Mouse (Mus musculus) heart, adult 2 months (tissue): ENCODE measurements around the gene Tgif1. TPM values are rescaled to one million over a fixed set of nuclear protein-coding genes. Genes with fewer than 3 reads are reported as not detected.

Source experiments
- DNase-seq, 2 experiments: peaks; one replicate each; pipeline ENCODE4 v3.0.0; 2021
- H3K27ac ChIP-seq: fragments of 200-600 bp; 2 replicates; pipeline ENCODE4 v1.8.1; 2022
- H3K27me3 ChIP-seq: fragments of 200-500 bp; 2 replicates; pipeline ENCODE4 v1.6.1; 2012; ENCODE audit warnings: mild to moderate bottlenecking, low read length, inconsistent platforms, mixed read lengths; ENCODE audit not compliant: control insufficient read depth, insufficient read depth
- H3K36me3 ChIP-seq: fragments of 200-500 bp; 2 replicates; pipeline ENCODE4 v1.6.1; 2012; ENCODE audit warnings: low read length, inconsistent platforms; ENCODE audit not compliant: control insufficient read depth, insufficient read depth
- H3K4me1 ChIP-seq: fragments of 200-500 bp; 2 replicates; pipeline ENCODE4 v1.6.1; 2011; ENCODE audit warnings: low read length; ENCODE audit not compliant: control insufficient read depth, insufficient read depth
- H3K4me3 ChIP-seq: fragments of 200-600 bp; 2 replicates; pipeline ENCODE4 v1.8.1; 2022
- H3K79me2 ChIP-seq: fragments of 200-500 bp; replicated peaks from 2 replicates; pipeline ENCODE4 v1.6.1; 2012; ENCODE audit warnings: mild to moderate bottlenecking, inconsistent platforms, low read length, moderate library complexity, mixed read lengths; ENCODE audit not compliant: control insufficient read depth, insufficient read depth
- H3K9ac ChIP-seq: fragments of 200-500 bp; 2 replicates; pipeline ENCODE4 v1.6.1; 2012; ENCODE audit warnings: low read depth, mild to moderate bottlenecking, control low read depth, inconsistent platforms, low read length, mixed read lengths
- CTCF ChIP-seq: fragments of 200-600 bp; IDR thresholded peaks from 2 replicates; pipeline ENCODE4 v1.8.1; 2022; ENCODE audit warnings: antibody characterized with exemption, mild to moderate bottlenecking, moderate library complexity
- EP300 ChIP-seq: fragments of 200-500 bp; IDR thresholded peaks from 2 replicates; pipeline ENCODE4 v1.6.1; 2011; ENCODE audit warnings: low read depth, low read length, control low read depth; ENCODE audit not compliant: insufficient read depth
- POLR2A ChIP-seq: fragments of 200-500 bp; IDR thresholded peaks from 2 replicates; pipeline ENCODE4 v1.6.1; 2011; ENCODE audit warnings: mild to moderate bottlenecking, low read depth, low read length, control low read depth; ENCODE audit not compliant: insufficient read depth
- WGBS: fragments of 180-500 bp; shearing (Covaris S2); methylation state at CpG from one replicate; pipeline ENCODE4 v1.1.7; 2018; 5-methylcytosine and 5-hydroxymethylcytosine counted together
- intact Hi-C: fragments of 180-260 bp; cut with DNase I; formaldehyde crosslinking; loops from one replicate; pipeline ENCODE4 v1.15.1; 2025
- microRNA-seq, 2 experiments: library from miRNA; unstranded; fragments of <30 nt; microRNA quantifications; one replicate each; pipeline ENCODE4 v1.2.0; 2021
- polyA plus RNA-seq: library from polyadenylated mRNA; depleted of rRNA; stranded (reverse); fragments of >200 nt; gene quantifications from 2 replicates; pipeline ENCODE4 v1.2.3, GENCODE M21; 2012; rRNA removed
- total RNA-seq, 2 experiments: library from RNA; stranded (reverse); gene quantifications; 2 replicates each; pipeline ENCODE4 v1.2.3; 2021

Tgif1 gene
- total and polyA plus RNA-seq, 3 experiments, result 3.0 to 8.6 (median 4.0) TPM

DNA sequence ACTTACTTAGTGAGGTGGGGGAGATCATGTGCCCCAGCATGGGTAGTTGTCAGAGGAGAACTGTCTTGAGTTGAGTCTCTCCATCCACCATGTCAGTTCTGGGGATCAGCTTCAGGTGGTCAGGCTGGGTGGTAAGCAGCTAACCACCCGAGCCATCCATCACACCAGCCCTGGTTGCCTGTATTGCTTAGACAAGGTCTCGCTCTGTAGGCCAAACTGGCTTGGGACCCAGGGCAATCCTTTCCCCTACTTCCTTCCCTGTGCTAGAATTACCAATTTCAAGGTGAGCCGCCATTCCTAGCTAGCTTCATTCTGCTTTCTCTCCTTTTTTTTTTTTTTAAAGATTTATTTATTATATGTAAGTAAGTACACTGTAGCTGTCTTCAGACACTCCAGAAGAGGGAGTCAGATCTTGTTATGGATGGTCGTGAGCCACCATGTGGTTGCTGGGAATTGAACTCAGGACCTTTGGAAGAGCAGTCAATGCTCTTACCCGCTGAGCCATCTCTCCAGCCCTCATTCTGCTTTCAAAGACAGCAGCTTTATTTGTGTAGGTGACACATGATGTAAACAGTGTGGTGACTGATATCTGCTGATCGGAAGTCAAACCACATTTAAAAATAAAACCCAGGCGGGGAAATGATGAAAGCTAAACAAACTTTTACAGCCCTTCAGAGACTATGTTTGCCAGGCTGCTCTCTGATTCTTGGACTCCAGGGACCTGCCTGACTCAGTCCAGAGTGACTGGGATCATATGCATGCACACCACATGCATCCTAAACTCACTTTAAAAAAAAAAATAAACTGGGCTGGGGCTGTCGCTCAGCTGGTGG is 56.2 kb downstream of the Tgif1 start:
- no peak overlapping the region for H3K4me3 ChIP-seq
- no peaks in the 10 kb centered on the region for H3K36me3 ChIP-seq
- WGBS, result 69% methylated on average over 8 of the region's 8 CpGs
- no peaks in the 10 kb centered on the region for H3K27me3 ChIP-seq
- peaks cover 3% of the 10 kb centered on the region; the same call in 1 of the 2 replicates for H3K4me1 ChIP-seq
- H3K79me2 ChIP-seq, result no peaks in the 10 kb centered on the region
- H3K9ac ChIP-seq, result no peak overlapping the region
- no peak for TF ChIP-seq CTCF
- TF ChIP-seq EP300, result no peak
- TF ChIP-seq POLR2A, result no peak
- H3K27ac ChIP-seq, result no peak overlapping the region
- DNase-seq, result no peak
- intact Hi-C loops, result no loop called here

DNA sequence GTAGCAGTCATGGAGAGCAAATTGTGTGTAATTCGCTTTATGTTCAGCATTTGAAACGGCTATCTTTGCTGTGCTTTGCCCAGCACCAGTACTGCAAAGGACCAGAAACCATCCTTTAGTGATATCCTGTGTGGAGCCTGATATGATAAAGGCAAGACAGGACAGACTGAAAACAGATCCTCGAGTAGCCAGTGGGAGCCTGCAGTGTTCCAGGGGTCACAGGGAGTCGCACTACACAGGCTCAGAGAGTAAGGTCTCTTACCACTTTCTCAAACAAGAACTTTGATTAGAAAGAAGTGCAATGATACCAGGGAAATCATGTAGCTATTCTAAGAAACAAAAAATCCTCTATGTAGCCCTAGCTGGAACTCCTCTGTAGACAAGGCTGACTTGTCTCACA is 58.1 kb downstream of the Tgif1 start:
- 50% methylated on average over 4 of the region's 4 CpGs for WGBS
- no peak overlapping the region for H3K27ac ChIP-seq
- TF ChIP-seq POLR2A (no peak), EP300 (no peak), CTCF (no peak)
- intact Hi-C loops, result no loop called here
- peaks cover 3% of the 10 kb centered on the region; the same call in 1 of the 2 replicates for H3K4me1 ChIP-seq
- H3K4me3 ChIP-seq, result no peak overlapping the region
- H3K27me3 ChIP-seq, result no peaks in the 10 kb centered on the region
- no peaks in the 10 kb centered on the region for H3K36me3 ChIP-seq
- DNase-seq, result no peak
- no peaks in the 10 kb centered on the region for H3K79me2 ChIP-seq
- H3K9ac ChIP-seq, result no peak overlapping the region

DNA sequence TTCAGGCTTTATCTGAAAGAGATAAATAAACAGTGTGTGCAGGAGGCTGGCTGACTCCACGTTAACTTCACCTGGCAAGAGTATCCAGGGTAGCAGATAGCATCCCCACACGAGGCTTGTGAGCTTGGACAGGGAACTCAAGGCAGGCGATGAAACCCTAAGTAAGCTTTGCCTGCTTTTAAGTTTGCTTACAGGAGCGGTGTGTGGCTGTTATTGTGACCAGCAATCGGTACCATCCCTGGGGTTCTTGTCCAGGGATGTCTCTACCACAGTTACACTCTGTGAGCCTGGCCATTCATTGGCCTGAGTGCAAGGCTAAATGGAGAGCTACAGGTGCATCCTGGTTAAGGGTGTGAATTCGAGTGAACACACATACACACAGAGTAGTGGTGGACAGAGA is 58.6 kb downstream of the Tgif1 start:
- H3K9ac ChIP-seq, result no peak overlapping the region
- H3K27me3 ChIP-seq, result no peaks in the 10 kb centered on the region
- 27% methylated on average over 6 of the region's 6 CpGs for WGBS
- H3K79me2 ChIP-seq, result no peaks in the 10 kb centered on the region
- no peaks in the 10 kb centered on the region for H3K36me3 ChIP-seq
- H3K27ac ChIP-seq, result 0 out of 2 replicates have a peak overlapping the region, but pooled peaks have one; percentile 7
- TF ChIP-seq EP300, result no peak
- no peak for TF ChIP-seq CTCF
- TF ChIP-seq POLR2A, result no peak
- intact Hi-C loops, result no loop called here
- DNase-seq, result no peak
- H3K4me3 ChIP-seq, result no peak overlapping the region
- H3K4me1 ChIP-seq, result peaks cover 3% of the 10 kb centered on the region; the same call in 1 of the 2 replicates

DNA sequence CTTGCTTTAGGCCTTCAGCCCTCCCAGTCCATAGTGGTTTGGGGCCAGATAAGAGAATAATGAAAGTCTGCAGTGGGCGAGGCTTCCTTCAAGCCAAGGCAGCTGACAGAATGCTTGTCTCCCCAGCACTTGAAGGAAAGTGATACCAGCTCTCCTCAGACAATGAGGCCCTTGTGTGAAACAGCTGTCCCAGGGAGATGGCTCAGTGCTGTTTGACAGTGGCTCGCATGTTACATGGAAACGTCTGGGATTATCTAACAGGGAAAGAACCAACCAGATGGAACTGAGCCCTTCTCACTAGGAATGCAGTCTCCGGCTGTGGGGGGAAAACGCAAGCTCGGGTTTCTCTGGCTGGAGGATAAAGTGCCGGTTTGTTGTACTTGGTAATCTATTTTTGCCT is 59.1 kb downstream of the Tgif1 start:
- no peaks in the 10 kb centered on the region for H3K36me3 ChIP-seq
- no peak overlapping the region for H3K4me3 ChIP-seq
- H3K27me3 ChIP-seq, result no peaks in the 10 kb centered on the region
- intact Hi-C loops, result no loop called here
- H3K79me2 ChIP-seq, result no peaks in the 10 kb centered on the region
- H3K27ac ChIP-seq, result 0 out of 2 replicates have a peak overlapping the region, but pooled peaks have one; percentile 7
- H3K9ac ChIP-seq, result no peak overlapping the region
- H3K4me1 ChIP-seq, result peaks cover 3% of the 10 kb centered on the region; the same call in 1 of the 2 replicates
- DNase-seq, result peak; percentile 18 to 23
- WGBS, result 15% methylated on average over 7 of the region's 7 CpGs
- TF ChIP-seq POLR2A, result no peak

Small RNA genes lying within 50 kb of the gene (microRNA-seq; reads per million reads assigned to microRNA genes)
- 0 reads per million in 2 experiments for gene Mir1195

Other genes with a start within 250 kb of the Tgif1 start
- 1,000 to 10,000 TPM in 1 of 2 experiments, 100 to 1,000 TPM in 1; 865 to 1,030 TPM for gene Myom1, start 149.1 kb upstream of the Tgif1 start, total RNA-seq
- gene Myom1, start 149.1 kb upstream of the Tgif1 start, polyA plus RNA-seq, result 222 and 381 TPM in 2 replicates
- 1,000 to 10,000 TPM in 1 of 2 experiments, 100 to 1,000 TPM in 1; 822 to 1,002 TPM for gene Myl12a, start 149.3 kb upstream of the Tgif1 start, total RNA-seq
- 617 and 695 TPM in 2 replicates for gene Myl12a, start 149.3 kb upstream of the Tgif1 start, polyA plus RNA-seq